Mouse (Mus musculus): ENCODE data around the gene Akr1c6. TPM values are rescaled to one million over a fixed set of nuclear protein-coding genes. Genes with fewer than 3 reads are reported as not detected.
"Not testable (repeated sequence)": the region's sequence is repeated elsewhere in the genome, so short reads cannot be mapped to it uniquely, and the experiment has no call there.

Akr1c6 gene
- total RNA-seq (2022) = under 1 TPM in 2 of 4 experiments, not detected in 2; 0.46 to 0.56 TPM

GRCm38 (mm10) chr13:4434006-4434405, at the start of gene Akr1c6:
Gene Akr1c6, plus strand, starts transcription at chr13:4434306.
- DNase-seq = no peak

GRCm38 (mm10) chr13:4384918-4385317, 49.2 kb upstream of the Akr1c6 start:
- DNase-seq = no peak

- no peak for DNase-seq
These were observed 48.6 kb upstream of the Akr1c6 start for GRCm38 (mm10) chr13:4385541-4385940.

- no peak for DNase-seq
These were observed 45.2 kb upstream of the Akr1c6 start for GRCm38 (mm10) chr13:4388762-4389446.

- DNase-seq = not testable (repeated sequence)
These were observed 33.7 kb upstream of the Akr1c6 start for GRCm38 (mm10) chr13:4400360-4400759.

- no peak for DNase-seq
These were observed 33.3 kb upstream of the Akr1c6 start for GRCm38 (mm10) chr13:4400831-4401230.

- DNase-seq = no peak
These were observed 31.9 kb upstream of the Akr1c6 start for GRCm38 (mm10) chr13:4402221-4402620.

- DNase-seq = no peak
These were observed 29.4 kb upstream of the Akr1c6 start for GRCm38 (mm10) chr13:4404726-4405125.

- DNase-seq = no peak
These were observed 27.3 kb upstream of the Akr1c6 start for GRCm38 (mm10) chr13:4406771-4407170.

GRCm38 (mm10) chr13:4428558-4428957, 5.5 kb upstream of the Akr1c6 start:
- DNase-seq = no peak

- no peak for DNase-seq
These were observed 5.1 kb upstream of the Akr1c6 start for GRCm38 (mm10) chr13:4429034-4429433.

GRCm38 (mm10) chr13:4431129-4431528, 3.0 kb upstream of the Akr1c6 start:
- no peak for DNase-seq

- DNase-seq = no peak
These were observed 31.5 kb downstream of the Akr1c6 start for GRCm38 (mm10) chr13:4465641-4466040.

- DNase-seq = no peak
These were observed 33.8 kb downstream of the Akr1c6 start for GRCm38 (mm10) chr13:4467896-4468295.

Other genes with a start within 250 kb of the Akr1c6 start
- gene Akr1c13, start 243.2 kb upstream of the Akr1c6 start, total RNA-seq (2022) = 10 to 100 TPM in 1 of 4 experiments, 1 to 10 TPM in 3; 3.9 to 10.8 (median 9.0) TPM
- gene Akr1c19, start 205.6 kb upstream of the Akr1c6 start, total RNA-seq (2022) = 1 to 10 TPM in 2 of 4 experiments, under 1 TPM in 2; 0.59 to 1.8 (median 0.92) TPM
- under 1 TPM in 2 of 4 experiments, not detected in 2; 0.55 to 0.65 TPM for gene Akr1c12, start 154.9 kb upstream of the Akr1c6 start, total RNA-seq (2022)
- gene Akr1c20, start 89.0 kb downstream of the Akr1c6 start, total RNA-seq (2022) = under 1 TPM in 3 of 4 experiments, not detected in 1; 0.35 to 0.97 (median 0.73) TPM
- not detected for gene Akr1c21, start 139.8 kb downstream of the Akr1c6 start, total RNA-seq (2022)
- 10 to 100 TPM; 29.6 to 36.7 (median 32.2) TPM for gene Akr1e1, start 174.9 kb downstream of the Akr1c6 start, total RNA-seq (2022)

Data from adrenal gland, adult 8-10 months (tissue).